Mouse (Mus musculus): ENCODE measurements around the gene Ticam1.

DNA sequence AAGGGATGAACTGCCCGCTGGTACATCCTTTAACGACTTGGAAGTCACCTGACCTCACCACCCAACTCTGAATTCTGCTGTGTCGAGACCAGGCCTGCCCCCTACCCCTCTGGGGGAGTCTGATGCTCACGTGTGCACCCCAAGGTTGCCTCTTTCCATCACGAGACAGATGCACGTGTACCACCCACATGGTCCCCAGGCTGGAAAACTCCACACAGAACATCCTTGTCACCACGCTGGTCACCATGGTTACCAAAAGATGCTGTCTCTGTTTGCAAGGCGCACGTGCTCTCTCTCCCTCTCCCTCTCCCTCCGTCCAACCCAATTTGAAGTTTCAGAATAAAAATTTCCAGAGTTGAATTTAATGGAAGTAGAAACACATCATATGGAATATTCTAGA lies 46.6 kb downstream of the Ticam1 start:
- TF ChIP-seq CTCF (IDR thresholded peaks at IDR 0.05; ENCODE audit: extremely low read depth, insufficient read length, insufficient replicate concordance, low read depth, low read length) (no peak), POLR2A (IDR thresholded peaks at IDR 0.05; ENCODE audit: low read depth, low read length) (no peak)

Measured in small intestine, adult 2 months (tissue).